Mouse (Mus musculus): ENCODE measurements at regions not wholly inside any gene's neighbourhood (a gene's known extent, or its start where the extent isn't known, plus 50 kb on each side); places are given as distances from the start of the nearest gene placed in this dataset.

DNA sequence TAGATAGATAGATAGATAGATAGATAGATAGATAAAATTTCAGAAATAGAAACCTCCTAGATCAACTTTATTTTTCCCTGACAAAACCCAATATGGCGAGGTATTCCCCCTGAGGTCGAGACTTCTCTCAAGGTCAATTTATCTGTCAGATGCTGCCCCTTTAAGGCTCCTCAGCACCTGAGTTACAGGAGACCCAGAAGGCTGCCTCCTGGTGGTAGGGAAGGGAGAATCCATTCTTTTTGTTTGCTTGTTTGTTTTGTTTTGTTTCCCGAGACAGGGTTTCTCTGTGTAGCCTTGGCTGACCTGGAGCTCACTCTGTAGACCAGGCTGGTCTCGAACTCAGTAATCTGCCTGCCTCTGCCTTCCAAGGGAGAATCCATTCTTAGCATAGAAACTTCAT lies 127.3 kb upstream of the Stac start:
- H3K27ac ChIP-seq (replicated peaks) = no peak overlapping the region
- no peaks in the 10 kb centered on the region for H3K27me3 ChIP-seq (replicated peaks)
- 82% methylated on average over 4 of the region's 4 CpGs for WGBS
- H3K4me3 ChIP-seq (replicated peaks) = no peak overlapping the region
- H3K36me3 ChIP-seq = no peaks in the 10 kb centered on the region
- no peak overlapping the region for H3K9ac ChIP-seq (replicated peaks)
- ATAC-seq (ENCODE audit: low FRiP score) = no peak
- H3K4me2 ChIP-seq = no peak overlapping the region
- H3K9me3 ChIP-seq (replicated peaks) = no peaks in the 10 kb centered on the region
- no peaks in the 10 kb centered on the region for H3K4me1 ChIP-seq

DNA sequence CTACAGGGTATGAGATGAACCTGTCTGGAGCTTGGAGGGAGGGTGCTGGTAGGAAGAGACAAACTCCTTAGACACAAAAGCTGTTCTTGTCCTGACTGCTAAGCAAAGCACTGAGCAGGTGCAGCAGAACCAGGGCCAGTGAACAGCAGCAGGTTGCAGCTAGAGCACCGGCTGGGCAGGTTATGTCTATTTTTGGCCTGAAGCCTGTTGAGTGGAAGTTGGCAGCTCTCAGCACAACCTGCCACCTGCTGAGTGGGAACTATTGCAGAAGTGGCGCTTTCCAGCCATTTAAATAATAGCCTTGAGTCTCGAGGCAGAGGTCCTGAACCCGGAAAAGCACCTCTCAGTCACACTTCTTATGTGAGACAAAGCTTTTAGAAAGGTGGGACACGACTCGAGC lies 114.8 kb upstream of the Stac start:
- Histone ChIP-seq H3K9ac (replicated peaks) (no peak overlapping the region), H3K27me3 (replicated peaks) (no peaks in the 10 kb centered on the region), H3K27ac (replicated peaks) (no peak overlapping the region), H3K4me2 (no peak overlapping the region), H3K36me3 (no peaks in the 10 kb centered on the region), H3K9me3 (replicated peaks) (no peaks in the 10 kb centered on the region), H3K4me3 (replicated peaks) (no peak overlapping the region), H3K4me1 (0 out of 2 replicates have a peak, but pooled peaks cover 3% of the 10 kb centered on the region)
- WGBS = 65% methylated on average over 6 of the region's 6 CpGs
- ATAC-seq (ENCODE audit: low FRiP score) = no peak

GRCm38 (mm10) chr9:111801381-111801780 lies 111.2 kb upstream of the Stac start:
- H3K4me2 ChIP-seq = no peak overlapping the region
- no peak for ATAC-seq (ENCODE audit: low FRiP score)
- H3K4me1 ChIP-seq = 0 out of 2 replicates have a peak, but pooled peaks cover 3% of the 10 kb centered on the region
- no peaks in the 10 kb centered on the region for H3K9me3 ChIP-seq (replicated peaks)
- no peaks in the 10 kb centered on the region for H3K27me3 ChIP-seq (replicated peaks)
- H3K4me3 ChIP-seq (replicated peaks) = no peak overlapping the region
- 79% methylated on average over 5 of the region's 5 CpGs for WGBS
- H3K9ac ChIP-seq (replicated peaks) = no peak overlapping the region
- H3K36me3 ChIP-seq = no peaks in the 10 kb centered on the region
- no peak overlapping the region for H3K27ac ChIP-seq (replicated peaks)

- Histone ChIP-seq H3K27me3 (replicated peaks) (no peaks in the 10 kb centered on the region), H3K36me3 (no peaks in the 10 kb centered on the region), H3K4me1 (0 out of 2 replicates have a peak, but pooled peaks cover 3% of the 10 kb centered on the region), H3K9me3 (replicated peaks) (no peaks in the 10 kb centered on the region), H3K27ac (replicated peaks) (no peak overlapping the region), H3K4me2 (no peak overlapping the region), H3K4me3 (replicated peaks) (no peak overlapping the region), H3K9ac (replicated peaks) (no peak overlapping the region)
- peak; percentile 59; the same call in 1 of the 2 replicates for ATAC-seq (ENCODE audit: low FRiP score)
- WGBS = 69% methylated on average over 5 of the region's 5 CpGs
Observed at GRCm38 (mm10) chr9:111800869-111801268, 110.7 kb upstream of the Stac start.

GRCm38 (mm10) chr9:111778981-111779380 lies 88.8 kb upstream of the Stac start:
- H3K4me3 ChIP-seq (replicated peaks) = no peak overlapping the region
- no peak for ATAC-seq (ENCODE audit: low FRiP score)
- H3K9ac ChIP-seq (replicated peaks) = no peak overlapping the region
- 77% methylated on average over 3 of the region's 3 CpGs for WGBS
- H3K27me3 ChIP-seq (replicated peaks) = no peaks in the 10 kb centered on the region
- H3K9me3 ChIP-seq (replicated peaks) = no peaks in the 10 kb centered on the region
- no peaks in the 10 kb centered on the region for H3K4me1 ChIP-seq
- no peak overlapping the region for H3K27ac ChIP-seq (replicated peaks)
- no peaks in the 10 kb centered on the region for H3K36me3 ChIP-seq
- no peak overlapping the region for H3K4me2 ChIP-seq

DNA sequence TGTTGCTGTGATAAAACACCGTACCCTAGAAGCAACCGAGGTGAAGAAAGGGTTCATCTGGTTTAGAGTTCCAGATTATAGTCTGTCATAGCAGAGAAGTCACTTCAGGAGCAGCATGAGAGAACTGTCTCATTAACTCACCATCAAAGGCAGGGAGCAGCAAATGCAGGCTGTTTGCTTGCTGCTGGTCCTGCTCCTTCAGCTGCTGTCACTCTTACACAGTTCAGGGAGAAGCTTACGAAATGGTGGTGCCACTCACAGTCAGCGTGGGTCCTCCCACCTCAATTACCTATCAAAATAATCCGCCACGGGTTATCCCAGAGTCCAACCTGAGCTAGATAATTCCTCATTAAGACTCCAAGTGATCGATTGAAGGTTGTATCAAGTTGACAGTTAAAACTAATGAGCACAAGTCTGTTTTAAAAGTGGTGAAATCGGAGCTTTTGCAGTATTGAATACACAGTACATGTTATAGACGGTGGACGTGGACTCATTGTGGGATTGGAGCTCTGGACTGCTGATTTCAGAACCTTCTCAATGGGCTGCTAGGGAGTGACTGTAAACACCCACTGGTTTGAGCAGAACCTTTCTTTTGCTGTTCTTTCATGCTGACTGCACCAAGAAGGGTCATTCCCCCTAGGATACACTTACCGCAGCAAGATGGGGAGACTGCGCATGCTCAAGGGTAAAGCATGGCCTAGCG lies 87.4 kb upstream of the Stac start:
- Histone ChIP-seq H3K27ac (replicated peaks) (no peak overlapping the region), H3K9ac (replicated peaks) (no peak overlapping the region), H3K36me3 (no peaks in the 10 kb centered on the region), H3K4me2 (no peak overlapping the region), H3K9me3 (replicated peaks) (no peaks in the 10 kb centered on the region), H3K4me3 (replicated peaks) (no peak overlapping the region), H3K27me3 (replicated peaks) (no peaks in the 10 kb centered on the region), H3K4me1 (no peaks in the 10 kb centered on the region)
- WGBS = 86% methylated on average over 13 of the region's 13 CpGs
- ATAC-seq (ENCODE audit: low FRiP score) = no peak

DNA sequence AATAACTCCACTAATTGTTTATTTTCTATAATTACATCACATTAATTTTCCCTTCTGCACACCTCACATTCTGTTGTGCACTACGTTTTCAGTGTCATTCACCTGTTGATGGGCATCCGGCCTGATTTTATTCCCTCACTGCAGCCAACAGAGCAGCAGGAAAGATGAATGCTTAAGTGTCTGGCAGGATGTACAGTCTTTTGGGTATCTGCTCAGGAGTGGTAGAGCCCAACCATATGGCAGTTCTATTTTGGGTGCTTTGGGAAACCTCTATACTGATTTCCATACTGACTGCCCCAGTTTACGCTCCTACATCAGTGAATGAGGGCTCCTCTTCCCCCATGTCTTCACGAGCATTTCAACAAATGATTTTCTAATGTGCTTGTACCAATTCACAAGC lies 84.1 kb upstream of the Stac start:
- no peak overlapping the region for H3K9ac ChIP-seq (replicated peaks)
- no peaks in the 10 kb centered on the region for H3K4me1 ChIP-seq
- ATAC-seq (ENCODE audit: low FRiP score) = no peak
- H3K4me2 ChIP-seq = no peak overlapping the region
- no peaks in the 10 kb centered on the region for H3K9me3 ChIP-seq (replicated peaks)
- WGBS = 86% methylated on average over 4 of the region's 4 CpGs
- H3K27me3 ChIP-seq (replicated peaks) = no peaks in the 10 kb centered on the region
- no peak overlapping the region for H3K27ac ChIP-seq (replicated peaks)
- H3K36me3 ChIP-seq = no peaks in the 10 kb centered on the region
- no peak overlapping the region for H3K4me3 ChIP-seq (replicated peaks)

GRCm38 (mm10) chr9:111762653-111763468 lies 72.7 kb upstream of the Stac start:
- 67% methylated on average over 11 of the region's 11 CpGs for WGBS
- no peaks in the 10 kb centered on the region for H3K4me1 ChIP-seq
- no peaks in the 10 kb centered on the region for H3K36me3 ChIP-seq
- no peak overlapping the region for H3K4me3 ChIP-seq (replicated peaks)
- no peak overlapping the region for H3K9ac ChIP-seq (replicated peaks)
- H3K4me2 ChIP-seq = no peak overlapping the region
- no peak overlapping the region for H3K27ac ChIP-seq (replicated peaks)
- H3K27me3 ChIP-seq (replicated peaks) = no peaks in the 10 kb centered on the region
- H3K9me3 ChIP-seq (replicated peaks) = no peaks in the 10 kb centered on the region
- ATAC-seq (ENCODE audit: low FRiP score) = no peak

DNA sequence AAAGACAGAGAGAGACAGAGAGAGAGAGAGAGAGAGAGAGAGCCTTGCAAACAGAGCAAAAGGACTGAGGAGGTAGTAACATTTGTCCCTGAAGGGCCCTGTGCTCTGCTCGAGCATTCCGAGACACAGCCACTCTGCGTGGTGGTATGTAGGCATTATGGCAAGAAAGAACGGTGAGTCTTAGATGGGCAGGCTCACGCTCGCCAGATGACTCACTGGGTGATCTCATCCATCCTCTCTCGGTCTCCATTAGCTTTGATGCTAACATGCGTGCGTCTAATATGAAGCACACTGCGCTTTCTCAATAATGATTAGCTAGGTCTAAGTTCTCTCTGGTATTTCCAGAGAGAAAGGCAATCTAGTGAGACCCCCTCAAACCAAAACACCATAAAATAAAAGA lies 65.1 kb upstream of the Stac start:
- H3K4me1 ChIP-seq = no peaks in the 10 kb centered on the region
- no peak overlapping the region for H3K27ac ChIP-seq (replicated peaks)
- H3K4me2 ChIP-seq = no peak overlapping the region
- no peak for ATAC-seq (ENCODE audit: low FRiP score)
- H3K4me3 ChIP-seq (replicated peaks) = no peak overlapping the region
- H3K27me3 ChIP-seq (replicated peaks) = no peaks in the 10 kb centered on the region
- H3K36me3 ChIP-seq = no peaks in the 10 kb centered on the region
- 84% methylated on average over 10 of the region's 10 CpGs for WGBS
- H3K9ac ChIP-seq (replicated peaks) = no peak overlapping the region
- H3K9me3 ChIP-seq (replicated peaks) = no peaks in the 10 kb centered on the region

DNA sequence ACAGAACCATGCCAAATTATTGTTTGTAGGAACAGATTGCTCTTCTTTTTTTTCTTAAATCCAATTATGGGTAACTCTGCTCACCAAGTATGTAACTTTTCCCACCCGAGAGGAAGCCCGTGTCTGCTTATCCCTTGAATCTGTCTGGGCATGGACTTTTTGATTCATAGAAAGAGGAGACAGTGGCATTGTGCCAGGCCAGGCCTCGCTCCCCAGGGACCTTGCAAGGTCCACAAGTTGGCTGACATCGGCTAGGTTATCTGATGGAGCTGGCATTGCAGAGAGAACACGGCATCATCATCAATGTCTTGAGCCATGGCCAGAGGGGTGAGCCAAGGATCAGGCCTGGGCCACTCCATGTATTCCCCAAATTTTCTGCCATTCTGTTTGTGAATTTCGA lies 56.0 kb upstream of the Stac start:
- ATAC-seq (ENCODE audit: low FRiP score) = no peak
- Histone ChIP-seq H3K9ac (replicated peaks) (no peak overlapping the region), H3K4me1 (0 out of 2 replicates have a peak, but pooled peaks cover 2% of the 10 kb centered on the region), H3K36me3 (no peaks in the 10 kb centered on the region), H3K4me3 (replicated peaks) (no peak overlapping the region), H3K4me2 (no peak overlapping the region), H3K27me3 (replicated peaks) (no peaks in the 10 kb centered on the region), H3K27ac (replicated peaks) (no peak overlapping the region), H3K9me3 (replicated peaks) (no peaks in the 10 kb centered on the region)
- WGBS = 84% methylated on average over 6 of the region's 6 CpGs

- Histone ChIP-seq H3K9me3 (replicated peaks) (no peaks in the 10 kb centered on the region), H3K4me1 (peaks cover 4% of the 10 kb centered on the region; the same call in 1 of the 2 replicates), H3K27ac (replicated peaks) (no peak overlapping the region), H3K9ac (replicated peaks) (no peak overlapping the region), H3K36me3 (no peaks in the 10 kb centered on the region), H3K27me3 (replicated peaks) (no peaks in the 10 kb centered on the region), H3K4me2 (no peak overlapping the region), H3K4me3 (replicated peaks) (no peak overlapping the region)
- no peak for ATAC-seq (ENCODE audit: low FRiP score)
- WGBS = 52% methylated on average over 3 of the region's 3 CpGs
Observed at GRCm38 (mm10) chr9:111745206-111745605, 55.1 kb upstream of the Stac start.
